Mouse (Mus musculus) mature B cell (primary cell): ENCODE results near the gene Cacna1c.

Experiments used
- in situ Hi-C: fragments of 300-500 bp; cut with MboI; formaldehyde crosslinking; loops from 2 replicates; pipeline ENCODE4 v1.14.3; 2019

Cacna1c gene

DNA sequence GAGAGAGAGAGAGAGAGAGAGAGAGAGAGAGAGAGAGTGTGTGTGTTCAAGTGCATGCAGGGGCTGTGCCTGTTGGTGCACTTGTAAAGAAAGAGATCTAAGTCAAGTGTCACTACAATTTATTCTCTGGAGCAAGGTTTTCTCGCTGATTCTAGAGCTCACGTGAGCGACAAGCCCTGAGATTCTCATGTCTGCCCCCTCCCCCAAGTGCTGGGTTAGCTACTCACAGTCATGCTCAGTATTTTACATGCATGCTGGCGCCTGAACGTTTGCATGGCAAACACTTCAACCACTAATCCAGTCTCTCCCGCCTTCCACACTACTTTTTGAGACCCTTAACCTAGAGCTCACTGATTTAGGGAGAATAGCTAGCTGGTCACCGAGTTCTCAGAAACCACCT, 99.7 kb downstream of the Cacna1c start:
- in situ Hi-C loops, result no loop called here

DNA sequence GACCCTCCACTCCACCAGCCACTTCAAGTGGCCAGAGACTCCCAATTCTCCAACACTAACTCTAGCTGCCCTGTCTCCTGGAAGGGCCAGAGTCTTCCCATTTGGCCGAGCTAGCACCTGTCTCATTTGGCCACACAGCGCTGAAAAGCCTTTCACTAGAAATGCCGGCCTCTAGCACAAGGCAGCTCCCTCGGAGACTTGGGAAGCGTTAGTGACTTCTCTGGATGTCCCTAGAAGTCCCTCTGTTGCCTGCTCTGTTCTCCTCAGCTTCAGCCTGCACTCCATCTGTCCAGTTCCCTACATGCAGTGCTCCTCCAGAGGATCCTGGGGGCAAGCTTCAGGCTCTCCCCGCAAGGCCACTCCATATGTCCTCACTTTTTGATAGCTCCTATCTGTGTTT, 101.1 kb downstream of the Cacna1c start:
- in situ Hi-C loops, result no loop called here

DNA sequence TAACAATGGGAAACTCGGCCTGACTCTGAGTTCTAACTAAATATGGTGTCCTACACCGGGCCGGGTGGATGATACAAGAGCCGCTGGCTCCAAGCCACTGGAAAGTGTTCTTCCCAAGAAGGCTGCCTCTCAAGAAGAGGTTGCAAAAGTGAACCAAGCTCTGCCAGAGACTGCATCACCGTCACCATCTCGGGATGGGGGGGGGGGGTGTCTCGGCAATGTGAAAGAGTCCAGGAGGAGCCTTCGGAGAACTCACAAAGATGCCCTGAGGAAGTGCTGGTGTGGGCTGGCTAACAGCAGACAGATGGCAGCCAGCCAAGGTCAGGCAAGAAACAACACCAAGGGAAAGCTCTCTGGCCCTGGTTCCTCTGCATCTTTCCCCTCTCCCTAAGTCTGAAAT, 107.0 kb downstream of the Cacna1c start:
- in situ Hi-C loops, result no loop called here

DNA sequence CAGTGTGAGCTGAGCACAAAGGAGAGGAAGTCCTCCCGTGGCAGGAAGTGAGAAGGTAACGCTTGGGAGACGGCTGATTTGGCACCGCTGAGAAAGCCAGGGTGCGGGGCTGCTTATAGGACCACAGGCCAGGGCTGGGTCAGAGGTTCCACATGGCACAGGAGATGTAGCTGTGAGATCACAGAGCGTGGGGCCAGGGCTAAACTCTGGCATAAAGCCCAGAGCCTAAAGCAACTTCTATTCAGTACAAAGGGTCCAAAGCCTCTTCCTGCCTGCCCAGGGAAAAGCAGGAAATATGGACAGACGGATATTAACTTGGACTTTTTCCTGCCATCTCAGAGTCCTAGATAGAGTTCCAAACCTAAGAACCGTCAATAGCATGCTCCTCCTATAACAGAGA, 107.8 kb downstream of the Cacna1c start:
- in situ Hi-C loops, result no loop called here

DNA sequence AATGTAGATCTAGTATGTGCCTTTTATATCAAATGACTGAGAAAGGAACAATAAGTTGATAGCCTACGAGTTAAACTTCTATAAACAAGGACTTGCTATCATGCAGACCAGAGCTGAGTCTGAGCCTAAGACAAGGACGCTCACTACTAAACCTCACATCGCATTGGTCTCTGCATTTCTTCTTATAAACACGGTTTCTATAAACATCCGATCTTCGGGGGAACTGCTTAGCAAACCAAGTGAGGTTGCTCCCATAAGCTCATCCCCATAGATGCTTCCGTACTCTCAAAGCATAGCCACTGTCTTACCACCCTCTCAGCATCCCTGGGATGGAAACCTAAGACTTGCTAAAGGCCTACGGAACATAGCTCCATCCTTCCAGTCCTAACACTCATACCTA, 108.3 kb downstream of the Cacna1c start:
- in situ Hi-C loops, result no loop called here

DNA sequence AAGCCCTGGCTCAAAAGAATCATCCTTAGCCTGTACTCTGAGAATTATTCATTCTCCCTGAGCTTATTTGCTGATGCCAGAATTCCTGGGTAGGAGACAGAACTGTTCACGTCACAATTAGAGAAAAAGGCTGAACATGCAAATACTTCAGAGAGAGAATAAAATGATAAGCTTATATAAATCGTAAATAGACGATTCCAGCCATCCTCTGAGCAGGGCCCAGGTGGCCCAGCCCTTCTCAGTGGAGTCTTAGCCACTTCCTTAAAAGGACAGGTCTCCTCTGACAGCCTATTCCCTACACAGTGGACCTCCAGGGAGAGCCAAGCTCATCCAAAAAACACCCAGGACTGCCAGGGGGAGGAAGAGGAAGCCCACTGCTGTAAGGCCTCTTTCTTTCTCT, 110.4 kb downstream of the Cacna1c start:
- in situ Hi-C loops, result no loop called here

DNA sequence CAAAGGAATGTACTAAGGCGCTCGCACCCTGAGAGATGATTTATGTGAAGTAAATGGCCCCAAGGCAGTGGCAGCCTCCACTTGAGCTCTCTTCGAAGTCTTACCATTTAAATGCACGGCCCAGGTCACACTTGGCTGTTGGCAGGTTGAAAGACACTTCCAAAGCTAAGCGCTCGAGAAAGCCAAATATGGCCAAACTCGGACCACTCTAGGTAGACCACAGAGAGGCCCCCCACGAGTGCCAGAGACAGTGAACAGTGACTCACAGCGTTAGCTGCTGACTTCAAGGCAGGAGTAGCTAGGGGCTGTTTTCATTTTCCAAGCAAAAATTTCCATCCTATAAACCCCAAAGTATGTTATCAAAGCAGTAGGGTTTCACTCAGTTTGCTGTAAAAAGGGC, 111.7 kb downstream of the Cacna1c start:
- in situ Hi-C loops, result no loop called here

DNA sequence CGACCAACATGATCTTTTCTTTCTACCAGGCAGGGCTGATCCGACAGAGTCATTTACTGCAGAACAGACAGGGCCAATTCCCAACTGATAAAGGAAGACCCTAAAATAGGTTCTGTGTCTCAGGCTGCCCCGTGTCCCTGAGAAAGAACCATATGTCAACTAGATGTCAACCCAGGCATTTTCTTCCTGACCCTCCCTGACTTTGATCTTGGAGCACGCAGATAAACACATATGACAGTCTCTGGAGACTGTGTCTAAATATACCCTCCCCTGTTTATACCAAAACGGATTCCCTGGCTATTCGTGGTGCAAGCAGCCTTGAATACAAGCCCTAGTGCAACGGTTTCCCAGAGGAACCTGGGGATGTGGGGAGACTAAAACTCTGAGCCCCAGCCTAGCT, 112.7 kb downstream of the Cacna1c start:
- in situ Hi-C loops, result no loop called here

DNA sequence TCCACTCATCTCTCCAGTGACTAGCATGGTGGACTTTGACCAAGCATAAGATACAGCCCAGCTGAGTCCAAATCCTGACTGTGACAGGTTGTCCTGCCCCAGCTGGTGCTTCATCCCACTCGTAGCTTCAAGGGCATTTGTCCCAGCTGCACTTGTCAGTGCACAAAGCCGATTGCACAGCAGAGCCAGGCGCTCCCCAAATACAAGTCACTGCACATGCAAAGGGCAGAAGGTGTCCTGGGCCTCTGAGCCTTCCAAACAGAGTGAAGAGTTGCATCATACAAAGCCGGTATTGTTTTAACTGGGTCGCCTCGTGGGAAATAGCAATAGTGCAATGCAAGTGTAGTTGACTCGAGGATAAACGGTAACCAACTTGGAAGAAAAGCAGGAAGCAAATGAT, 113.6 kb downstream of the Cacna1c start:
- in situ Hi-C loops, result no loop called here

DNA sequence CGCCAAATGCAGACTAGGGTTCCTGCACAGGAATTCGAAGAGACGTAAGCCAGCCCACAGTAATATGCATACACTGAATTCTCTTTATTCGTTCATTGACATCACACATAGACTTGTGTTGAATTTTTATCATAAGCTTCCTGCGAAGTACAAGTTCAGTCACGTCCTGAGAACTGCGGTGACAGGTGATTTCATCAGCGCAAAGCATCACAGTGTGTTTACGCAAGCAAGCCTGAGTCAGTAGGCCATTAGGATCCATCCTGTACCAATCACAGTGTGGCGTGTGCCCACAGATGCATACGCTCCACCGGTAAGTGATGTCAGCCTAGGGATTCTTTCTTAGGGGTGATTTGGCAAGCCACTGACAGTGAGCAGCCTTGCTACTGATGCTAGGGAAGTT, 114.6 kb downstream of the Cacna1c start:
- in situ Hi-C loops, result no loop called here

DNA sequence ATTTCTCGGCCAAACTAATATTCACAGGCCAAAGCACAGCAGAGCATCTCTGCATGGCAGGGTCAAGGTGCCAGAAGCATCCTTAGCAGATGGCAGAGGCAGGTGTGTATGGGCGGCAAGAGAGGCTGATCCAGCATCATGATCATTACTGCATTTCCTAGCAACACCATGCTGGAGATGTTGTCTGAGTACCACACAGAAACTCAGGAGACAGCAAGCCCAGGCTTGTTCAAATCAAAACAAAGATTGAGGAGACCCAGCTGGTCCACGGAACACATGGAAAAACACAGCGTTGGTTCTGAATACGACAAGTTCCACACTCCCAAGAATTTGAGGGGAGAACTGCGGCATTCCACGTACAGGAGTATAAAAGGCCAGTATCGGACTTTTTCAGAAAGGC, 116.6 kb downstream of the Cacna1c start:
- in situ Hi-C loops, result no loop called here

DNA sequence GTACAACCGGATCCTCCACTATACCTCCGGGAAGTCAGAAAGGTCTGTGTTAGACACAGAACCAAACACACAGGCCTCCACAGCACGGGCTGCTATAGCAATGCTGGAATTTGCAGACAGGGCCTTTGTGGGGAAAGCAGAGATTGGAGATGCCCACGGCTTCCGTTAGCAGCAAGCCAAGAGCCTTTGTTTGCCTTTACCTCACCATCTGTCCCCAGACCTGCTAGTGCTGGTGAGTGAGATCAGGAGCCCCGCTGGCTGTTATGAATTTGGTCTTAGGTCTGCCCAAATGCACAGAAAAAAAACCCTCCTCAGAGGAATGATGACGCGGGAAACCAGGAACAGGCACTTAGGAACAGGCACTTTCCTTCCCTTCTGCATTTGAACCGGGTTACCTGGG, 117.3 kb downstream of the Cacna1c start:
- in situ Hi-C loops, result no loop called here

DNA sequence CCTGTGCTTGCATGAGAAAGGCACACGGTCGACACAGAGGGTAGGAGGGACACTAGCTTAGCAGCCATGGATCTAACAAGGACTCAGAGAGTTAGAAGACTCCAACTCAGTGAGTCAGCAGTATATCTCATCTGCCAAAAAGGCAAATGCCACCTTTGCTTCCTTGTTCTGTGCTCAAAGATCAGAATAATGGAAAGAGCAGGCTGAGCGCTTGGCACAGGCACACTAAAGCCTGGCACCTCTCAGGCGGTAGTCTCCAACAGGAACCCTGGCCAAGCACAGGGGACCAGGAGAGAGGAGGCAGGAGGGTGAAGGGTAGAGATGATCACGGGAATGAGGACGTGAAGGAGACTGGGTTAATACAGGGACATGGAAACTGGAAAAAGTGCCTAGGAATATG, 119.0 kb downstream of the Cacna1c start:
- in situ Hi-C loops, result no loop called here

DNA sequence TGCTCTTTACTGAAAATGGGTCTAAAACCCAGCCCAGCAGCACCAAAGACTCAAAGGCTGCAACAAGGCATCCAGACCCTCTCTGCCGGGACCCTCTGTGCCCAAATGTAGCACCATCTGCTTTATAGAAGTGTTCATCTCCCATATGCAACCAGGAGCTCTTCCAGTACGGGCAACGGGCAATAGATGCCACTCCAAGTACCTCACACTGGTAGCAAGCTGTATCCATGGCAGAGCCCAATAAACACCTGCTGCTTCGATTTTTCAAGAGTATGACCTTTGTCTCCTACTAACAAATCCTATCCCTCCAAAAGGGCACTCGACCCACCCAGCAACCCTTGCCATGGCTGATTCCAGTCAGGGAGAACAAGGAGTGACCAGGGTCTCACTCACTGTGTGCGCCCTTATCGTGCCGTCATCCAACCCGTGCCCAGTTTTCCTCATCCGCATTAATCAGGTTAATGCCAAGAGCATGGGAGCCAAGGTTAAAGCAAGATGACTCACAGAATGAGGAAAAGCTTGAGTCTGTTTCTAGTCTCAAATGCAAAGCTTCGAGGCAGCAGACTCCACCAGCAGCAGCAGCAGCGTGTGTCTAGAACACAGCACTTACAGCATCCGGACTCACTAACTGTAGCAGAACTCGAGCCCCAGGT, 122.7 kb downstream of the Cacna1c start:
- in situ Hi-C loops, result no loop called here

DNA sequence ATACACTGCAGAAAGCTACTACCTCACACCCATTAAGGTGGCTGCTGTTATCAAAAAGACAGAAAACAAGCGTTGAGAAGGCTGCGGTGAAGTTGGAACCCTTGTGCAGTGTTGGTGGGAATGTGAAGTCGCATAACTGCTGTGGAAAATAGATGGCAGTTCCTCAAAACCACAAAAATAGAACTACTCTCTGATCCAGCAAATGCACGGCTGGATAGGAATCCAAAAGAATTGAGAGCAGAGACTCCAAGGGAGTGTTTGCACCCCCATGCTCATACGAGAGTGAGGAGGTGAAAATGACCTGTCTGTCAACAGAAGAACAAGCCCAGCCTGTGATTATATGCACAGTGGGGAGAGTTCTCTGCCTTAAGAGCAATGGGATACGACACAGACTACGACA, 123.4 kb downstream of the Cacna1c start:
- in situ Hi-C loops, result no loop called here

DNA sequence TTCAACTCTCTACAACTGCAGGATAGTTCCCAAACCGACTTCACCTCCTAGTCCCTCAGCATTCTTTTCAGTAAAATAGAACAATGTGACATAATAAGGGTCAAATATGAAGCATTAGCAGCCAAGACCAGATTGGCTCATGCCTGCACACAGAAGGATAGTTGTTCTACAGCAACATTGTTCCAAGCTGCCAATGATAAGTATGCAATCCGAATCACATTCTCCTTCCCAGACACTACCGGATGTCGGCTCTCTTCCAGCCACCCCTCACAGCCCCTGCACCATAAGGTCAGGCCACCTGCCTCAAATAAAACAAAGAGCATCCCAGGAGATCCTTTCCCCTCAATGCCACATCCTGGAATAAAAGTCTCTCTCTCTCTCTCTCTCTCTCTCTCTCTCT, 125.4 kb downstream of the Cacna1c start:
- in situ Hi-C loops, result no loop called here

DNA sequence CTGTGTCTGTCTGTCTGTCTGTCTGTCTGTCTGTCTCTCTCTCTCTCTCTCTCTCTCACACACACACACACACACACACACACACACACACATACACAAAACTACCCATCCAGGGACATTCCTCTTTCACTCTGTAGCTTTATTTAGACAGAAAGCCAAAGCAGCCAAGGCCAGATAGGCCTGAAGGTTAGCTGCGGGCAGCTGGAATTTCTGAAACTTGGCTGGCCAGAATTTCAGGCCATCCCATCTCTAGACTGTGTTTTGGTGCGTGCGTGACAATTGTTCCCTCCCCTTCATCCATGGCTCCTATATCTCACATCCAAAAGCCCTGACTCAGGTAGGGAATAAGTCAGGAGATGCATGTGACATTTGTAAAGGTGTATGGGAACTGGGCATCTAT, 125.9 kb downstream of the Cacna1c start:
- in situ Hi-C loops, result no loop called here

DNA sequence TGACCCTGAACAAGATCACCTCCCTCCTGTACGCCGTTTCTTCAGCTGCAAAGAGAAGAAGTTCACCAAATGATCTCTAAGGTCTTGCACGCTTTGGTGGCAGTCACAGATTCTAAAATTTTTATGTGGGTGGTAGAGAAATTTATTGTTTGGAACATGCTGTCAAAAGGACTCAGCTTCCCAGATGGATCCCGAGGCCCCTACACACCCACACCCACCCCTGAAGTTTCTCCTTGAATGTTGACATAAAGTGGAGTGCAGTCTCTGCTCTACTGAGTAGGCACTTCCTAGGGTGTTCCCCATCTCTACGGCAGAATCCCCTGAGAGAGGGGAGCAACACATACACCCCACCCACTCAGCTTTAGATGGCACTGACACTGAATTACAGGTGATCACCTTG, 127.1 kb downstream of the Cacna1c start:
- in situ Hi-C loops, result no loop called here

DNA sequence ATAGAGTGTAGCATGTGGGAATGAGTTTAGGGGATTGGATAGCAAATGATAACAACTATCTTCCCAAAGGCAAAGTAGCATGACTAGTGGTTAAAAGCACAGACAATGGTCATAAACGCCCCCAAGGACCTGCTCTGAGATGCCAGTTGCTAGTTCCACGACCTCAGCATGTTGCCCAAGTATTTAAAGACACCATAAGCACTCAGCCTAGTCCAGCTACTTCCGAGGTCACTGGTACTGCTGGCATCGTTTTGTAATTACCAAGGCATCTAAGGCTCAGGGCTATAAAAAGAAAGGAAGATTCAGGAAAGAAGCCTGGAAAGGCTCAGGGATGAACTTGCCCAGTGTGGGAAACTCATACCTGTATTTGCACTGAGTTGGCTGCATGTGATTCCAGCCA, 127.6 kb downstream of the Cacna1c start:
- in situ Hi-C loops, result no loop called here

DNA sequence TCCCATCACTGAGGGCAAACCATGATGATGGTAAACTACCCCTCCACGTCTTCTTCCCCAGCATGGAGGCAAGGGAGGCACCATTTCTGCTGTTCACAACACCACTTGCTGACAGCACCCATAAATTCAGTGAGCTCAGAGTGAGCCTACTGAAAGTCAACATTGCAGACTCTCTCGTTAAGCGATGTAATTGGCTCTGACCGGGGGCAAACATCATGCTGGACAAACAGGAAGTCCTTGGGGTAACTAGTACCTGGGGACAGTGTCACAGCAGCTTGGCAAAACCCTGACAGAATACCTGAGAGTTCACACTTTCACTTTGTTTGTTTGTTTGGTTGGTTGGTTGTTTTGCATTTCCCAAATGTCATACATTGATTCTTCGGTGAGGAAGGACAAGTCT, 131.3 kb downstream of the Cacna1c start:
- in situ Hi-C loops, result no loop called here

DNA sequence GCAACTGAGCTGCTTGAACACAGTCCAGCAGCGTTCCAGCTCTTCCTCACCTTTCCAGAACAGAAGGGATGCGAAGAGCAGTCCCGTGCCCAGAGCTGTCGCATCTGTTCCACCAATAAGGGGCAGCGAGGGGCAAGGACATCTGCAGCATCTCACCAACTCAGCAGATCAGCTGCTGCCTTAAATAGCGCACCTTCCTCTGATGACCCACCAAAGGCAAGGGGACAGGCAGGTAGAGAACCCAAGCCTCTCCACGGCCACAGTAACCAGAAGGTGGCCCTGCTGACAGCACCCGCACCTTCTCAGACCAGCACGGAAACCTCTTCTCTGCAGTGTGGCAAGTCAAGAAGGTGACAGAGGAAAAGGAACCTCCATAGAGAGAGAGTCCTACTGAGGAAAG, 131.8 kb downstream of the Cacna1c start:
- in situ Hi-C loops, result no loop called here

DNA sequence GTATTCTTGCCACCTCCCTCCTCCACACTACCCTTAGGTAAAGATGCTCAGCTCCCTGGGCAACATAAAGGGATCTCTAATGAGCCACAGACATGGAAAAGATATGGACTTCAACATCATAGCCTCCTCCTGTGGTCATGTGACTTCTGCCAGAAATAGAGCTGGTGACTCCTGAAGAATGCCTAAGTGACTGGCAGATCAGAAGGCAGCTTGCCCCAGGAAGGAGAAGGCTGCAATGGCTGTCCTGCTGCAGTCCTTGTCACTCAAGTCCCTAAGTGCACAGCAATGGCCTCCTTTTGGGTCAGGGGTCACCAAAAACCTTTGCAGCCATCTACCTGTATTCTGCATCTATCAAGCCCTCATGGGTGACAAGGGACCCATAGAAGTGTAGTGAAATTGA, 133.5 kb downstream of the Cacna1c start:
- in situ Hi-C loops, result no loop called here

DNA sequence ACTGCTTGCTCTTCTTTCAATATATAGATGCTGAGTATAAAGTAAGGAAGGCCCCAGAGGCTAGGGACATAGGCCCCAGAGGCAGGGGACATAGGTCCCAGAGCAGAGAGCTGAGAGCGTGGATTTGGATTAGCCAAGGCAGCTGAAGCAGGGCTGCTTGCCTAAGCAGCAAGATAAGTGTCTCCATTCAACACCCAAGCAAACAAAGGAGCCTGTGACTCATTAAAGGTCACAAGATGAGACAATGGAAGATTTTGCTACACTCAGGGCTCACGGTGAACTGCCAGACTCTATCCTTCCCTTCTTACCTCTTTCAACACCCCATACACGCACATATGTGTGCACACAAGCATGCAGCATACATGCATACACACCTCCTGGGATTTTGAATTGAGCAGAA, 137.3 kb downstream of the Cacna1c start:
- in situ Hi-C loops, result no loop called here

DNA sequence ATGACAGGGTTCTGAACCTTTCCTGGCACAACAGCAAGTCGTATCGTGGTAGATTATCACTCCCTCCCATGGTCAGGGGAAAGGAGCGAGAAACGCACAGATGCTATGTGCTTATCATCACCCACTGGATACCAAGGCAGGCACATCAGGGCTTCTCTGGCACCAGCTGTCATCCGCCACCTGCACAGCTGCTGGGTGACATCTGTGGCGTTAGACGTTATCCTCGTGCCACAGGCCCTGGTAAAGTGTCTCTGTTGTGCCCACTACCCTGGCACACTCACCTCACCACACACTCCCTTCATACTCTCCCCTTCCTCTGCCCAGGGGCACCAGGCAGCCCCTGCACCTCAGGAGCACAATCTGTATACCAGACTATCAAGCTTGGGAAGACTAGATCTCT, 137.8 kb downstream of the Cacna1c start:
- in situ Hi-C loops, result no loop called here

DNA sequence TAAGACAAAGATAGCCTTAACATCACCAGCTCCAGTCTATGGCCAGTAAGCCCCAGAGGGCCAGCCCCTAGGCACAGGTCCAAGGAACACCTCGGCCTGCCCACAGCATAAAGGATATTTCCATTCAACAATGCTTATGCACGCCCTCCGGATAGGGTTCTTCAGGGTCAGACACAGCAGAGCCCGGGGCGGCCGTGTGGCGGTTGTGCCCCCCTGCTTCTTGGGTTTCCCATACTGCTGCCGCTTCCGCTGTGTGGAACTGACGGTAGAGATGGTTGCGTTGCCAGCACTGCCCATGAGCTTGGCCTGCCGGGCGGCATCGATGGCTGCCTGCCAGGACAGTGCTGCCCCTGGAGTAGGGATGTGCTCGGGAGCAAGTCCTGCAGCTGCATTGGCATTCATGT, 139.1 kb downstream of the Cacna1c start:
- in situ Hi-C loops, result no loop called here
